Mouse (Mus musculus) bone marrow macrophage, adult 2 months (primary cell): ENCODE results near the gene Gm5134. TPM values are rescaled to one million over a fixed set of nuclear protein-coding genes. Genes with fewer than 3 reads are reported as not detected.
A peak's percentile ranks its signal among the peaks of the same experiment; 100 is the strongest.

Experiments used
- H3K27ac ChIP-seq: 2 replicates; pipeline ENCODE4 v1.5.1; 2012; ENCODE audit warnings: low read depth, low read length; ENCODE audit not compliant: insufficient read depth
- H3K4me1 ChIP-seq: 2 replicates; pipeline ENCODE4 v1.6.1; 2012; ENCODE audit warnings: low read length; ENCODE audit not compliant: control insufficient read depth, insufficient read depth
- H3K4me3 ChIP-seq: 2 replicates; pipeline ENCODE4 v1.5.1; 2012; ENCODE audit warnings: mild to moderate bottlenecking, low read length, moderate library complexity; ENCODE audit not compliant: insufficient read depth
- CTCF ChIP-seq: IDR thresholded peaks from 2 replicates; pipeline ENCODE4 v1.5.1; 2012; ENCODE audit warnings: low read depth, mild to moderate bottlenecking, low read length, moderate library complexity
- POLR2A ChIP-seq: IDR thresholded peaks from 2 replicates; pipeline ENCODE4 v1.6.1; 2012; ENCODE audit warnings: mild to moderate bottlenecking, low read depth, low read length, borderline replicate concordance
- polyA plus RNA-seq: library from polyadenylated mRNA; stranded (reverse); fragments of >200 nt; gene quantifications from 2 replicates; pipeline ENCODE4 v1.2.4, GENCODE M21; 2012; ENCODE audit not compliant: missing spikeins, insufficient read depth, insufficient read length

Gene Gm5134
- polyA plus RNA-seq = 0.55 and 0.92 TPM in 2 replicates

- no peak within 1 kb of the TSS for H3K27ac ChIP-seq
- H3K4me3 ChIP-seq = no peak within 1 kb of the TSS
- TF ChIP-seq POLR2A (no peak), CTCF (no peak)
- peaks cover 4% of the 10 kb centered on the region for H3K4me1 ChIP-seq
Observed at GRCm38 (mm10) chr10:75954381-75954811, at the start of gene Gm5134. Gene Gm5134 (plus strand): TSS chr10:75954514.

- TF ChIP-seq POLR2A = no peak
- TF ChIP-seq CTCF = no peak
- Histone ChIP-seq H3K27ac (no peak overlapping the region), H3K4me3 (no peak overlapping the region)
Observed at GRCm38 (mm10) chr10:75906882-75907281, 47.4 kb upstream of the Gm5134 start.

GRCm38 (mm10) chr10:75910698-75911097 lies 43.6 kb upstream of the Gm5134 start:
- Histone ChIP-seq H3K4me1 (no peaks in the 10 kb centered on the region), H3K27ac (no peak overlapping the region), H3K4me3 (no peak overlapping the region)
- no peak for TF ChIP-seq CTCF

More at GRCm38 (mm10) chr10:75906882-75907281, 47.4 kb upstream of the Gm5134 start:
- H3K4me1 ChIP-seq = no peaks in the 10 kb centered on the region

GRCm38 (mm10) chr10:75913013-75913589 lies 41.2 kb upstream of the Gm5134 start:
- Histone ChIP-seq H3K27ac (no peak overlapping the region), H3K4me3 (no peak overlapping the region), H3K4me1 (no peaks in the 10 kb centered on the region)
- TF ChIP-seq CTCF (no peak), POLR2A (no peak)

- H3K4me3 ChIP-seq = no peak overlapping the region
- H3K27ac ChIP-seq = no peak overlapping the region
- H3K4me1 ChIP-seq = peaks cover 14% of the 10 kb centered on the region
- TF ChIP-seq POLR2A (no peak), CTCF (no peak)
Observed at GRCm38 (mm10) chr10:75915557-75915956, 38.8 kb upstream of the Gm5134 start.

- H3K27ac ChIP-seq = no peak overlapping the region
- no peak overlapping the region for H3K4me3 ChIP-seq
- peaks cover 14% of the 10 kb centered on the region for H3K4me1 ChIP-seq
- TF ChIP-seq CTCF (no peak), POLR2A (no peak)
Observed at GRCm38 (mm10) chr10:75916840-75917239, 37.5 kb upstream of the Gm5134 start.

GRCm38 (mm10) chr10:75919026-75919425 lies 35.3 kb upstream of the Gm5134 start:
- H3K27ac ChIP-seq = no peak overlapping the region
- TF ChIP-seq CTCF (no peak), POLR2A (no peak)
- no peak overlapping the region for H3K4me3 ChIP-seq
- peaks cover 14% of the 10 kb centered on the region for H3K4me1 ChIP-seq

GRCm38 (mm10) chr10:75921026-75921725 lies 33.1 kb upstream of the Gm5134 start, which contains the start of gene Smarcb1:
Gene Smarcb1 (minus strand): TSS chr10:75921617.
- Histone ChIP-seq H3K4me3 (peak within 1 kb of the TSS; percentile 88), H3K27ac (peak within 1 kb of the TSS; percentile 66), H3K4me1 (peaks cover 14% of the 10 kb centered on the region)
- TF ChIP-seq CTCF = no peak
- no peak for TF ChIP-seq POLR2A

- peak overlapping the region; percentile 30; the same call in 1 of the 2 replicates for H3K27ac ChIP-seq
- peaks cover 14% of the 10 kb centered on the region for H3K4me1 ChIP-seq
- no peak for TF ChIP-seq CTCF
- no peak for TF ChIP-seq POLR2A
- peak overlapping the region; percentile 88 for H3K4me3 ChIP-seq
Observed at GRCm38 (mm10) chr10:75921726-75922560, 32.4 kb upstream of the Gm5134 start.

- no peak overlapping the region for H3K27ac ChIP-seq
- peaks cover 6% of the 10 kb centered on the region; the same call in 1 of the 2 replicates for H3K4me1 ChIP-seq
- H3K4me3 ChIP-seq = no peak overlapping the region
- TF ChIP-seq CTCF = no peak; the same call in 1 of the 2 replicates
- no peak for TF ChIP-seq POLR2A
Observed at GRCm38 (mm10) chr10:75924324-75924723, 30.0 kb upstream of the Gm5134 start.
